Mouse (Mus musculus) layer of hippocampus, adult 9-10 months (tissue): ENCODE data around the gene Rpgrip1.

Experiments
- DNase-seq: peaks from one replicate; pipeline ENCODE4 v3.0.0; 2022; ENCODE audit warnings: low spot score

Gene Rpgrip1

GRCm38 (mm10) chr14:52197156-52197878, 86.8 kb downstream of the Rpgrip1 start, which contains the start of gene Supt16:
Gene Supt16, minus strand, starts transcription at chr14:52197416.
- DNase-seq = peak; percentile 49

- DNase-seq = no peak
Measured at GRCm38 (mm10) chr14:52198141-52198540, 87.6 kb downstream of the Rpgrip1 start.

GRCm38 (mm10) chr14:52199412-52199811, 88.9 kb downstream of the Rpgrip1 start:
- no peak for DNase-seq
